Mouse (Mus musculus) limb, embryonic 11.5 days (tissue): ENCODE measurements around the gene Hk1. TPM values are rescaled to one million over a fixed set of nuclear protein-coding genes. Genes with fewer than 3 reads are reported as not detected.

ENCODE experiments used
- ATAC-seq: fragments of 200-750 bp; cut with Nextera tagmentation; 2 replicates; pipeline ENCODE4 v1.8.0; 2017; ENCODE audit warnings: low read depth; ENCODE audit not compliant: insufficient number of reproducible peaks, low FRiP score, low TSS enrichment
- DNase-seq: peaks from one replicate; pipeline ENCODE4 v3.0.0-alpha.2; 2015; ENCODE audit warnings: low spot score
- H3K27ac ChIP-seq: fragments of 300-500 bp; sonication (generic); replicated peaks from 2 replicates; pipeline ENCODE4 v1.5.1; 2014; ENCODE audit warnings: low read depth, mild to moderate bottlenecking, low read length
- H3K27me3 ChIP-seq: fragments of 300-500 bp; sonication (generic); 2 replicates; pipeline ENCODE4 v1.6.1; 2014; ENCODE audit warnings: mild to moderate bottlenecking, low read length, mixed read lengths; ENCODE audit not compliant: control insufficient read depth, insufficient read depth
- H3K36me3 ChIP-seq: fragments of 300-500 bp; sonication (generic); 2 replicates; pipeline ENCODE4 v1.6.1; 2014; ENCODE audit warnings: mild to moderate bottlenecking, low read length, moderate library complexity, mixed read lengths; ENCODE audit not compliant: control insufficient read depth, insufficient read depth
- H3K4me1 ChIP-seq: fragments of 300-500 bp; sonication (generic); 2 replicates; pipeline ENCODE4 v1.6.1; 2014; ENCODE audit warnings: low read length, mixed read lengths; ENCODE audit not compliant: control insufficient read depth, insufficient read depth
- H3K4me2 ChIP-seq: fragments of 300-500 bp; sonication (generic); 2 replicates; pipeline ENCODE4 v1.6.1; 2014; ENCODE audit warnings: low read depth, mild to moderate bottlenecking, moderate library complexity; ENCODE audit not compliant: severe bottlenecking
- H3K4me3 ChIP-seq: fragments of 300-500 bp; sonication (generic); 2 replicates; pipeline ENCODE4 v1.5.1; 2014; ENCODE audit warnings: low read depth, low read length
- H3K9ac ChIP-seq: fragments of 300-500 bp; sonication (generic); 2 replicates; pipeline ENCODE4 v1.6.1; 2014; ENCODE audit warnings: mild to moderate bottlenecking, low read length
- H3K9me3 ChIP-seq: fragments of 300-500 bp; sonication (generic); 2 replicates; pipeline ENCODE4 v1.6.1; 2016; ENCODE audit warnings: low read length; ENCODE audit not compliant: control insufficient read depth
- WGBS: fragments of 180-500 bp; shearing (Covaris S2); extraction: QIAGEN DNeasy Blood & Tissue Kit; methylation state at CpG from one replicate; pipeline ENCODE4 v1.1.7; 2014; 5-methylcytosine and 5-hydroxymethylcytosine counted together
- polyA plus RNA-seq: library from polyadenylated mRNA; unstranded; fragments of >200 nt; fragmentation: Nextera tagmentation; extraction: Ambion mirVana; gene quantifications from 2 replicates; pipeline ENCODE4 v1.2.1, GENCODE M21; 2014

The Hk1 gene
- polyA plus RNA-seq, 1 experiment from 2014 or later: 22.4 TPM

GRCm38 (mm10) chr10:62320402-62320978, 59.2 kb downstream of the Hk1 start:
- Histone ChIP-seq H3K4me1 (no peaks in the 10 kb centered on the region; the same call in 1 of the 2 replicates), H3K9me3 (no peaks in the 10 kb centered on the region), H3K27ac (no peak overlapping the region), H3K4me3 (no peak overlapping the region), H3K27me3 (no peaks in the 10 kb centered on the region), H3K36me3 (no peaks in the 10 kb centered on the region), H3K9ac (no peak overlapping the region), H3K4me2 (no peak overlapping the region)
- no peak for DNase-seq
- no peak for ATAC-seq
- 86% methylated on average over 9 of the region's 9 CpGs for WGBS

GRCm38 (mm10) chr10:62319154-62319553, 60.6 kb downstream of the Hk1 start:
- no peak for ATAC-seq
- WGBS: 70% methylated on average over 7 of the region's 7 CpGs
- Histone ChIP-seq H3K4me1 (no peaks in the 10 kb centered on the region; the same call in 1 of the 2 replicates), H3K4me3 (no peak overlapping the region), H3K27ac (no peak overlapping the region), H3K9me3 (no peaks in the 10 kb centered on the region), H3K36me3 (no peaks in the 10 kb centered on the region), H3K27me3 (no peaks in the 10 kb centered on the region), H3K4me2 (no peak overlapping the region), H3K9ac (no peak overlapping the region)
- DNase-seq: no peak

GRCm38 (mm10) chr10:62316467-62316866, 63.2 kb downstream of the Hk1 start:
- Histone ChIP-seq H3K4me3 (no peak overlapping the region), H3K9me3 (no peaks in the 10 kb centered on the region), H3K27me3 (no peaks in the 10 kb centered on the region), H3K4me1 (peaks cover 7% of the 10 kb centered on the region; the same call in 1 of the 2 replicates), H3K4me2 (no peak overlapping the region), H3K27ac (no peak overlapping the region), H3K9ac (no peak overlapping the region), H3K36me3 (peaks cover 3% of the 10 kb centered on the region; the same call in 1 of the 2 replicates)
- WGBS: 81% methylated on average over 8 of the region's 8 CpGs
- ATAC-seq: no peak
- no peak for DNase-seq

- Histone ChIP-seq H3K27me3 (no peaks in the 10 kb centered on the region), H3K9ac (no peak overlapping the region), H3K9me3 (no peaks in the 10 kb centered on the region), H3K27ac (no peak overlapping the region), H3K4me2 (no peak overlapping the region), H3K4me1 (peaks cover 8% of the 10 kb centered on the region; the same call in 1 of the 2 replicates), H3K36me3 (peaks cover 3% of the 10 kb centered on the region; the same call in 1 of the 2 replicates), H3K4me3 (no peak overlapping the region)
- 64% methylated on average over 15 of the region's 15 CpGs for WGBS
- ATAC-seq: no peak
- DNase-seq: no peak
Observed at GRCm38 (mm10) chr10:62313885-62314424, 65.8 kb downstream of the Hk1 start.

GRCm38 (mm10) chr10:62313140-62313539, 66.6 kb downstream of the Hk1 start:
- Histone ChIP-seq H3K4me2 (no peak overlapping the region), H3K27ac (no peak overlapping the region), H3K9me3 (no peaks in the 10 kb centered on the region), H3K36me3 (peaks cover 3% of the 10 kb centered on the region; the same call in 1 of the 2 replicates), H3K27me3 (no peaks in the 10 kb centered on the region), H3K9ac (no peak overlapping the region), H3K4me3 (no peak overlapping the region), H3K4me1 (peaks cover 8% of the 10 kb centered on the region; the same call in 1 of the 2 replicates)
- WGBS: 86% methylated on average over 10 of the region's 10 CpGs
- ATAC-seq: no peak
- no peak for DNase-seq

GRCm38 (mm10) chr10:62311464-62311863, 68.2 kb downstream of the Hk1 start:
- no peak overlapping the region for H3K27ac ChIP-seq
- ATAC-seq: no peak
- H3K4me2 ChIP-seq: no peak overlapping the region
- H3K36me3 ChIP-seq: peaks cover 3% of the 10 kb centered on the region; the same call in 1 of the 2 replicates
- no peaks in the 10 kb centered on the region for H3K9me3 ChIP-seq
- peak; percentile 29 for DNase-seq
- 23% methylated on average over 6 of the region's 6 CpGs for WGBS
- peaks cover 8% of the 10 kb centered on the region; the same call in 1 of the 2 replicates for H3K4me1 ChIP-seq
- no peak overlapping the region for H3K9ac ChIP-seq
- no peaks in the 10 kb centered on the region for H3K27me3 ChIP-seq
- H3K4me3 ChIP-seq: no peak overlapping the region

- Histone ChIP-seq H3K4me3 (no peak overlapping the region), H3K27me3 (no peaks in the 10 kb centered on the region), H3K9me3 (no peaks in the 10 kb centered on the region), H3K4me1 (peaks cover 8% of the 10 kb centered on the region; the same call in 1 of the 2 replicates), H3K4me2 (no peak overlapping the region), H3K36me3 (peaks cover 3% of the 10 kb centered on the region; the same call in 1 of the 2 replicates), H3K27ac (no peak overlapping the region), H3K9ac (no peak overlapping the region)
- WGBS: 71% methylated on average over 10 of the region's 10 CpGs
- DNase-seq (no peak), ATAC-seq (no peak)
Observed at GRCm38 (mm10) chr10:62310259-62311039, 69.3 kb downstream of the Hk1 start.

GRCm38 (mm10) chr10:62309593-62309992, 70.1 kb downstream of the Hk1 start:
- 76% methylated on average over 5 of the region's 5 CpGs for WGBS

More at GRCm38 (mm10) chr10:62309593-62309992, 70.1 kb downstream of the Hk1 start:
- H3K4me1 ChIP-seq: peaks cover 8% of the 10 kb centered on the region; the same call in 1 of the 2 replicates
- DNase-seq (no peak), ATAC-seq (no peak)
- no peak overlapping the region for H3K27ac ChIP-seq
- H3K27me3 ChIP-seq: no peaks in the 10 kb centered on the region
- H3K36me3 ChIP-seq: peaks cover 3% of the 10 kb centered on the region; the same call in 1 of the 2 replicates
- no peak overlapping the region for H3K4me2 ChIP-seq
- no peak overlapping the region for H3K9ac ChIP-seq
- no peak overlapping the region for H3K4me3 ChIP-seq
- no peaks in the 10 kb centered on the region for H3K9me3 ChIP-seq
